Mouse (Mus musculus): ENCODE results near the gene Glrx3. TPM values are rescaled to one million over a fixed set of nuclear protein-coding genes. Genes with fewer than 3 reads are reported as not detected.

Gene Glrx3
- total RNA-seq, 2 experiments from 2014 or later = 98.9 to 104 TPM

- DNase-seq (ENCODE audit: low spot score in 2 of 2) = peak; percentile 40 to 65
- intact Hi-C loops (cut with DNase I) = loop anchor here (5.0 to 10.0 kb wide), 2 partner anchors 981 to 1633 kb away; no protein-coding TSS in a partner anchor
These were observed 30.8 kb downstream of the Glrx3 start for GRCm38 (mm10) chr7:137468174-137468573.

- DNase-seq (ENCODE audit: low spot score in 2 of 2) = no peak
- intact Hi-C loops (cut with DNase I) = loop anchor here (5.0 kb wide), 1 partner anchor 1536 kb away; no protein-coding TSS in a partner anchor
These were observed 34.2 kb downstream of the Glrx3 start for GRCm38 (mm10) chr7:137471431-137472120.

GRCm38 (mm10) chr7:137472149-137472548 is 34.7 kb downstream of the Glrx3 start:
- no peak for DNase-seq (ENCODE audit: low spot score in 2 of 2)
- intact Hi-C loops (cut with DNase I) = loop anchor here (5.0 kb wide), 1 partner anchor 1535 kb away; no protein-coding TSS in a partner anchor

GRCm38 (mm10) chr7:137477950-137478620 is 40.7 kb downstream of the Glrx3 start:
- intact Hi-C loops (cut with DNase I) = loop anchor here (1.0 to 5.0 kb wide), 6 partner anchors 73 to 1351 kb away; no protein-coding TSS in a partner anchor
- DNase-seq (ENCODE audit: low spot score in 2 of 2) = peak; percentile 94 to 95

- intact Hi-C loops (cut with DNase I) = loop anchor here (1.0 to 5.0 kb wide), 6 partner anchors 72 to 1350 kb away; no protein-coding TSS in a partner anchor
- no peak for DNase-seq (ENCODE audit: low spot score in 2 of 2)
These were observed 41.2 kb downstream of the Glrx3 start for GRCm38 (mm10) chr7:137478621-137478982.

GRCm38 (mm10) chr7:137480839-137481238 is 43.4 kb downstream of the Glrx3 start:
- intact Hi-C loops (cut with DNase I) = loop anchor here (10.0 kb wide), 1 partner anchor 774 kb away; no protein-coding TSS in a partner anchor
- DNase-seq (ENCODE audit: low spot score in 2 of 2) = no peak

- intact Hi-C loops (cut with DNase I) = loop anchor here (10.0 kb wide), 1 partner anchor 771 kb away; no protein-coding TSS in a partner anchor
- no peak for DNase-seq (ENCODE audit: low spot score in 2 of 2)
These were observed 46.6 kb downstream of the Glrx3 start for GRCm38 (mm10) chr7:137483987-137484386.

GRCm38 (mm10) chr7:137488391-137488790 is 51.0 kb downstream of the Glrx3 start:
- intact Hi-C loops (cut with DNase I) = loop anchor here (10.0 kb wide), 1 partner anchor 766 kb away; no protein-coding TSS in a partner anchor
- no peak for DNase-seq (ENCODE audit: low spot score in 2 of 2)

- intact Hi-C loops (cut with DNase I) = no loop called here
These were observed 53.3 kb downstream of the Glrx3 start for GRCm38 (mm10) chr7:137490711-137491110.

GRCm38 (mm10) chr7:137492307-137492973 is 55.0 kb downstream of the Glrx3 start:
- DNase-seq (ENCODE audit: low spot score in 2 of 2) = no peak

More at GRCm38 (mm10) chr7:137490711-137491110, 53.3 kb downstream of the Glrx3 start:
- no peak for DNase-seq (ENCODE audit: low spot score in 2 of 2)

GRCm38 (mm10) chr7:137498736-137499135 is 61.3 kb downstream of the Glrx3 start:
- intact Hi-C loops (cut with DNase I) = no loop called here
- DNase-seq (ENCODE audit: low spot score in 2 of 2) = no peak

More at GRCm38 (mm10) chr7:137492307-137492973, 55.0 kb downstream of the Glrx3 start:
- intact Hi-C loops (cut with DNase I) = no loop called here

GRCm38 (mm10) chr7:137517588-137517987 is 80.2 kb downstream of the Glrx3 start:
- DNase-seq (ENCODE audit: low spot score in 2 of 2) = no peak
- intact Hi-C loops (cut with DNase I) = no loop called here

GRCm38 (mm10) chr7:137518028-137518576 is 80.7 kb downstream of the Glrx3 start:
- no peak for DNase-seq (ENCODE audit: low spot score in 2 of 2)
- intact Hi-C loops (cut with DNase I) = no loop called here

Other genes starting within 250 kb of the Glrx3 start
- under 1 TPM; 0.78 to 0.85 TPM for gene Ebf3, start 123.2 kb upstream of the Glrx3 start, total RNA-seq (2021)
- 1 to 10 TPM; 4.7 to 4.8 TPM for gene 9430038I01Rik, start 26.9 kb upstream of the Glrx3 start, total RNA-seq (2021)